Mouse (Mus musculus): ENCODE measurements around the gene Fkbp10.

DNA sequence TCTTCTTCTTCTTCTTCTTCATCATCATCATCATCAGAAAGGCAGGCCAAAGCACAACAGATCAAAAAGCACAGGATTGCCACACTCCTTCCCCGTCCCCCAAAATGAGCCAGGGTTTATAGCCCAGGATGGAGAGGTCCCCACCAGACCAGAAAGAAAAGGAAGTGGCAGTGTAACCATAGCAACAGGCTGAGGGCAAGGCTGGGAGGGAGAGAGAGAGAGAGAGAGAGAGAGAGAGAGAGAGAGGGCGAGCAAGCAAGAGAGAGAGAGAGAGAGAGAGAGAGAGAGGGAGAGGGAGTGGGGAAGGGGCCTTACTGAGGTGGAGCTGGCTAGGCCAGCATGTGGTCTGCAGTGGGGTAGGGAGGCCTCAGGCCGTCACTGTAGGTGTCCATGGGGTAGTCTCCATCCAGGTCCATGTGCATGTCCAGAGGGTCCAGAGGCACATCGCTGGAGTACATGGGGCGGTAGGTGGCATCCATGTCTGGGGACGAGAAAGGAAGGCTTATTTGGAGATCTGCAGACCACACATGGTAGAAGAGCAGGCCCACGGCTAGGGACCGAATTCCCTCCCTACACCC, 43.4 kb upstream of the Fkbp10 start:
- TF ChIP-seq CTCF (IDR thresholded peaks at IDR 0.05; ENCODE audit: borderline replicate concordance, insufficient read depth, low read depth, low read length) (no peak), POLR2A (IDR thresholded peaks at IDR 0.05; ENCODE audit: borderline replicate concordance, insufficient read depth, low read length) (no peak)

Data from cerebellum, adult 2 months (tissue).